Mouse (Mus musculus): ENCODE data around the gene Gm4744.
"Not testable (repeated sequence)": the region's sequence is repeated elsewhere in the genome, so short reads cannot be mapped to it uniquely, and the experiment has no call there.

Gm4744 gene

GRCm38 (mm10) chr6:40951770-40952169 is at the start of gene Gm4744:
Gene Gm4744, minus strand, starts transcription at chr6:40951870.
- no peak for DNase-seq (ENCODE audit: low read depth, low spot score)

DNA sequence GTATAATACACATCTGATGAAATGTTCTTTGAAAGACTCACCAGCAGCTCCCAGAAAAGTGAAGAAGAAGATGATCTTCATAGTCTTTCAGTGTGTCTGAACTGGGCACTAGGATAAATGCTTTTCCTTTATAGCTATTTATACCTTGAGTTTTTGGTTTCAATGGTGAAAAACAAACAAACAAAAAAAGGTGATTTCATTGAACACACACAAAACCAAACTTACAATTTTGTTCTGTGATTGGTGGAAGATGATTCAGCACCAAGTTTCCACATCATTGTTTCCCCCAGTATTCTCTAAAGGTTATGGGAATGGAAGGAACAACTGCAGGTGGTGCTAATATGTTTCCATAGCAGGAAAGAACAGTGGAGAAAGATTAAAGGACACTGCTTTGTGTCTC is 47.7 kb upstream of the Gm4744 start, which contains the start of gene Gm2663:
Gene Gm2663 (minus strand): TSS at position 101 of the 400 bp plus-strand sequence.
- DNase-seq (ENCODE audit: low read depth, low spot score), result not testable (repeated sequence)

- not testable (repeated sequence) for DNase-seq (ENCODE audit: low read depth, low spot score)
These were observed 12.8 kb upstream of the Gm4744 start, which contains the start of gene 1810009J06Rik for GRCm38 (mm10) chr6:40964454-40964853. Gene 1810009J06Rik, plus strand, starts transcription at chr6:40964754.

GRCm38 (mm10) chr6:40953716-40954115 is 2.0 kb upstream of the Gm4744 start:
- no peak for DNase-seq (ENCODE audit: low read depth, low spot score)

DNA sequence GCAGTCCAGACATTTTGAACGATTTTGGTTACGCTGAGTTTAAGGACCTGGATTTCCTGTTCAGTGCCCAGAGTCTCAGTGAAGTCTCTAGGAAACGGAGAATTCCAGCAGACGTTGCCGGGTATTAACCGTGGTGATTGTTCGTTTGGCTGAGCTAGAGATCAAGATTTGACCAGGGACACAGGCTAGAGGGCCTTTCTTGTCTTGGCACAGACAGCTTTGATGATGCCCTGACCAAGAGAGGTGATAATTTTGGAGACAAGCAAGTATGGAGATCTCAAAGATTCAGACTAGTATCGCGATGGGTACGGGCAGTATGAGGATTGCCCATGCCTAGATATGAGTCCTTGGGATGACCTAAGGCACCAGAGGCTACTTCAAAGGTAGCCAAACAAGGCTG is 11.2 kb downstream of the Gm4744 start, which contains the start of gene 1700074P13Rik:
Gene 1700074P13Rik (minus strand): TSS at position 101 of the 400 bp plus-strand sequence.
- DNase-seq (ENCODE audit: low read depth, low spot score), result no peak

DNA sequence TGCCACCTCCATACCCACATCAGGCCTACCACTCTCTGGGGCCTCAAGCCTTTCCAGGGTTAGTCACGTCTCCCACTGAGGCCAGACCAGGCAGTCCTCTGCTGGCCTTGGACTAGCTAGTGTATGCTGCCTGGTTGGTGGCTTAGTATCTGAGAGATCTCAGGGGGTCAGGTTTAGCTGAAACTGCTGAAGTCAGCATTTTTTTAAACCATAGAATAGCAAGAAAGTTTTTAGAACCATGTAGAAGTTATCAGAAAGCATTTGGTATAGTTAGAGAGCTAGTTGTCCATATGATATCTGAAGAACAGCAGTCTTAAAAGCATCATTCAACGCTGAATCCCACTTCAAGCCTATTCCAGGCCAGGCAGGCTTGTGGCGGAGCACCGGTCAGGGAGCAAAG is 31.7 kb downstream of the Gm4744 start:
- DNase-seq (ENCODE audit: low read depth, low spot score), result no peak

DNA sequence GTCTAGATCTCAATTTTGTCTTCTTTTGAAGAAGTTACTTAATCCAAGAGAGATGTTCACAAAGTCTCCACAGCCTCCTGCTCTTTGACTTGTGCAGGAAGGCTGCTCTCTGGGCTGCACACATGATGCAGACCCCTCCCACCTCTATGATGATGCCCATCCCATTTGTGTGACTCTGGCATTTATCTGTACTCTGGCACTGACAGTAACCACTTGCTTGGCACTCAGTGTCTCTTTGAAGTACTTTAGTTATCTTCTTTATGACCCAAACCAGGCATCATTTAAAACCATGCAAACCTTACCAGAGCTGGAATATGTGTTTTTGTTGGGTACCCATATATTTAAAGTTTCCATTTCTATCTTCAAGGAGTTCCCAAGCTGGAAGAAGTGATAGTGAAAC is 51.4 kb downstream of the Gm4744 start, which contains the start of gene Prss58:
Gene Prss58 (minus strand): TSS at position 101 of the 400 bp plus-strand sequence.
- no peak for DNase-seq (ENCODE audit: low read depth, low spot score)
